Mouse (Mus musculus): ENCODE measurements around the gene Ifitm1. TPM values are rescaled to one million over a fixed set of nuclear protein-coding genes. Genes with fewer than 3 reads are reported as not detected.

Ifitm1 gene
- 1 to 10 TPM; 2.6 to 8.3 TPM for total RNA-seq (2021)
- long read RNA-seq, experiment 1 = 0 reads
- long read RNA-seq, experiment 2, partial matches to known transcripts = 0 of 2 reads
- long read RNA-seq, experiment 2, other reads (novel, unspliced or antisense) = 0 of 2 reads

- no peak for DNase-seq
Measured at GRCm38 (mm10) chr7:140966921-140967320, at the start of gene Ifitm1. TSS of gene Ifitm1 (plus strand) at chr7:140967221.

- DNase-seq = no peak
Measured at GRCm38 (mm10) chr7:140919911-140920310, 47.1 kb upstream of the Ifitm1 start.

GRCm38 (mm10) chr7:140920418-140921029, 46.5 kb upstream of the Ifitm1 start, which contains the start of gene Nlrp6:
TSS of gene Nlrp6 (plus strand) at chr7:140920902.
- DNase-seq = no peak

- no peak for DNase-seq
Measured at GRCm38 (mm10) chr7:140921225-140921975, 45.6 kb upstream of the Ifitm1 start.

GRCm38 (mm10) chr7:140922398-140923069, 44.5 kb upstream of the Ifitm1 start:
- peak in 1 of 2 experiments; percentile 68 for DNase-seq

GRCm38 (mm10) chr7:140923070-140923775, 43.8 kb upstream of the Ifitm1 start:
- no peak for DNase-seq

GRCm38 (mm10) chr7:140927181-140927580, 39.8 kb upstream of the Ifitm1 start:
- no peak for DNase-seq

- no peak for DNase-seq
Measured at GRCm38 (mm10) chr7:140938436-140938835, 28.6 kb upstream of the Ifitm1 start.

GRCm38 (mm10) chr7:140938896-140939295, 28.1 kb upstream of the Ifitm1 start:
- DNase-seq = no peak

GRCm38 (mm10) chr7:140939669-140940171, 27.3 kb upstream of the Ifitm1 start:
- DNase-seq = peak; percentile 35 to 45

- DNase-seq = peak; percentile 92 to 96
Measured at GRCm38 (mm10) chr7:140941222-140942051, 25.6 kb upstream of the Ifitm1 start, which contains the start of gene Pgghg. TSS of gene Pgghg (plus strand) at chr7:140941391.

- DNase-seq = no peak
Measured at GRCm38 (mm10) chr7:140942341-140942740, 24.7 kb upstream of the Ifitm1 start.

- peak in 1 of 2 experiments; percentile 25 for DNase-seq
Measured at GRCm38 (mm10) chr7:140942811-140943210, 24.2 kb upstream of the Ifitm1 start.

GRCm38 (mm10) chr7:140943356-140943755, 23.7 kb upstream of the Ifitm1 start:
- peak in 1 of 2 experiments; percentile 13 for DNase-seq

GRCm38 (mm10) chr7:140944236-140944635, 22.8 kb upstream of the Ifitm1 start:
- DNase-seq = no peak

GRCm38 (mm10) chr7:140945247-140945646, 21.8 kb upstream of the Ifitm1 start:
- no peak for DNase-seq

GRCm38 (mm10) chr7:140946311-140946710, 20.7 kb upstream of the Ifitm1 start:
- no peak for DNase-seq

- DNase-seq = peak in 1 of 2 experiments; percentile 75
Measured at GRCm38 (mm10) chr7:140946980-140947379, 20.0 kb upstream of the Ifitm1 start.

GRCm38 (mm10) chr7:140948161-140948560, 18.9 kb upstream of the Ifitm1 start:
- no peak for DNase-seq

- no peak for DNase-seq
Measured at GRCm38 (mm10) chr7:140949255-140949654, 17.8 kb upstream of the Ifitm1 start.

Data from heart, adult 18-20 months (tissue).